Mouse (Mus musculus) spleen, postnatal 4 days (tissue): Measurements from ENCODE around the gene Mapk1ip1l.
"Not testable (repeated sequence)": the region's sequence is repeated elsewhere in the genome, so short reads cannot be mapped to it uniquely, and the experiment has no call there.

Source experiments
- DNase-seq, 2 experiments: peaks; one replicate each; pipeline ENCODE4 v3.0.0; 2022; ENCODE audit warnings: low spot score in 2 of 2

Gene Mapk1ip1l

DNA sequence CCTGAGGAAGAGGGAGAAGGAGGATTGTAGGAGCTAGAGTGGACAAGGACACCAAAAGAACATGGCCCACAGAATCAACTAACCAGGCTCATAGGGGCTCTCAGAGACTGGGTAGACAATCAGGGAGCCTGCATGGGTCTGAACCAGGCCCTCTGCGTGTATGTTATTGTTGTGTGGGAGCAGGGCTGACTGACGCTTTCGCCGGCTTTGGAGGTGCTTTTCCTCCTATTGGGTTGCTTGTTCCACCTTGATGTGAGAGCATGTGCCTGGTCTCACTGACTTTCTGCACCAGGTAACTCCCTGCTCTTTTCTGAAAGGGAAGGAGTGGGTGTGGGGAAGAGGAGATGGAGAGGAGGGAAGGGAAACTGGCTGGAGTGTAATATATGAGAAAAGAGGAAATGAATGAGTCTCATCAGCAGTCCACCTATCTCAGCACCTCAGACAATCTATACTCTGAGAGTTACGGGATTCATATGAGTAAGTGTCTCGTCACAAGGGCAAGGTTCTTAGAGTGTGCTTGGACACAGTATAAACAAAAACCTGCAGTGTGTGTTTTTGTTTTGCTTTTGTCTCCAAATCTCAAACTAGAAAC lies 6.8 kb downstream of the Mapk1ip1l start:
- peak in 1 of 2 experiments; percentile 52 for DNase-seq

GRCm38 (mm10) chr14:47305933-47306332 lies 7.9 kb downstream of the Mapk1ip1l start:
- DNase-seq = peak in 1 of 2 experiments; percentile 26

DNA sequence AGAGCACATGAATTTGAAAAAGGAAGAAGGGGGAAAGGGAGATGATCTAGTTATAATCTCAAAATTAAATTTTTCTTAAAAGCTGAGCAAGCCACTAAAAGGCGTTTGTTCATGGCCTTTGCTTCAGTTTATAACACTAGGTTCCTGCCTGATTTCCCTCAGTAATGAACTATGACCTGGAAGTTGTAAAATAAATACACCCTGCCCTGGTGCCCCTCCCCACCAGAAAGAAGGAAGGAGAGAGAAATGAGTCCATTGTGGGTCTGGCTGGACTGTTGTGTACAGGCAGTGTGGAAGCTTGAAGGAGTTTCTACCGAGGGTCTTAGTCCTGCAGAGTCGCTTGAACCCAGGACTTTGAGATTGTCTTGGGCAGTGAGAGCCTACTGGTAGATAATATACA lies 9.6 kb downstream of the Mapk1ip1l start:
- DNase-seq = peak in 1 of 2 experiments; percentile 13

DNA sequence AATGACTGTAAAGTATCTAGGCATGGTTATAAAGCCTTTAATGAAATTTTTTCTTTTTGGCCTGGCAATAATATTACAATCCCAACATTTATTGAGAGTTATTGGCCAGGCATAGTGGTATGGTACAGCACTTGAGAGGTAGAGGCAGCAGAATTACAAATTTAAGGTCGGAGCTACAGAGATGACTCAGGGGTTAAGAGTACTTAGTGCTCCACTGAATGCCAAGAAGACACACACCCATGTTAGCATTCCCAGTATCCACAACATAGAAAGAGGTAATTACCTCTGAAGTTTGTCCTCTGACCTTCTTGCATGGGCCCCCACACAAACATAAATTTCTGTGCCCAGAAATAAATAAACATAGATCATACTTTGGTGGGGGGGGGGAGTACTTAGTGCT lies 11.0 kb downstream of the Mapk1ip1l start:
- peak in 1 of 2 experiments; percentile 40 for DNase-seq

DNA sequence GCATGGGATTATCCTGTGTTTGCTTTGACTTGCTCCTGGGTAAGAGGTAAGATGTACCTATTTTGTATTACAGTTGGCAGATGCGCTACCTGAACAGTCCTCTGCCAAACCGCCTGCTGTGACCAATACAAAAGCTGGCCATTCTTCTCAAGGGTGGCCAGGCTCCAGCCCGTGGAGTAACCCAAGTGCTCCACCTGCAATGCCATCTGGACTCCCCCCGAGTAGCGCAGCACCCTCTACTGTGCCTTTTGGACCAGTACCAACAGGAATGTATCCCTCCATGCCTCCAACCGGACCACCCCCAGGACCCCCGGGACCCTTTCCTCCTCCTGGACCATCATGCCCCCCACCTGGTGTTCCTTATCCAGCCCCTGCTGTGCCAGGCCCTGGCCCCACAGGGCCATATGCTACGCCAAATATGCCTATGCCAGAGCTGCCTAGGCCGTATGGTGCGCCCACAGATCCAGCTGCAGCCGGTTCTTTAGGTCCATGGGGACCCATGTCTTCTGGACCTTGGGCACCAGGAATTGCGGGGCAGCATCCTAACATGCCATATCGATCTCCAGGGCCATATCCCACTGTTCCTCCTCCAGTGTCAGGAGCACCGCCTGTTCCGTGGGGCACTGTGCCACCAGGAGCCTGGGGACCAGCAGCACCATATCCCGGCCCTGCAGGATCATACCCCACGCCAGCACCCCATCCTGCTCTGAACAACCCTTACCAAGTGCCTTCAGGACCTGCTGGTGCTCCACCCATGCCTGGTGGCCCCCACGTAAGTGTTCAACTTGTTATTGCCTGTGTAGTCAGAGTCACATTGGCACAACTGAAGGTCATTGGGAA lies 12.5 kb downstream of the Mapk1ip1l start:
- no peak for DNase-seq

DNA sequence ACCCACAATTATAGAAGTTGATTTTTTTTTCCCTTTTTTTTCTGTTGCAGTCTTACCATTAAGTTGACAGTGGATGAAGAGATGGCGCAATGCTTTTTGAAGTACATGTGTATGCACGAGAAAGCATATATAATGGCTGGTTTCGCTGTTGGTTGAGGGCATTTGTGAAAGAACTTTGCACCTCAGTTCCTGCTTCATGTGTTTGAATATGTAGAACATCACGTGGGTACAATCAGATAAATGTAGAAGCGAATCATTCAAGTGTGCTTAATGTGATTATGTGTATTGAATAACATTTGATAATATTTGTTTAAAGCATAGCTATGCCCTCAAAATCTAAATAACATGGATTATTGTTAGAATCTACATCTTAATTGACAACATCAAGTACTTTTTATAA lies 21.3 kb downstream of the Mapk1ip1l start:
- DNase-seq = no peak

GRCm38 (mm10) chr14:47321581-47321980 lies 23.5 kb downstream of the Mapk1ip1l start:
- DNase-seq = not testable (repeated sequence)

DNA sequence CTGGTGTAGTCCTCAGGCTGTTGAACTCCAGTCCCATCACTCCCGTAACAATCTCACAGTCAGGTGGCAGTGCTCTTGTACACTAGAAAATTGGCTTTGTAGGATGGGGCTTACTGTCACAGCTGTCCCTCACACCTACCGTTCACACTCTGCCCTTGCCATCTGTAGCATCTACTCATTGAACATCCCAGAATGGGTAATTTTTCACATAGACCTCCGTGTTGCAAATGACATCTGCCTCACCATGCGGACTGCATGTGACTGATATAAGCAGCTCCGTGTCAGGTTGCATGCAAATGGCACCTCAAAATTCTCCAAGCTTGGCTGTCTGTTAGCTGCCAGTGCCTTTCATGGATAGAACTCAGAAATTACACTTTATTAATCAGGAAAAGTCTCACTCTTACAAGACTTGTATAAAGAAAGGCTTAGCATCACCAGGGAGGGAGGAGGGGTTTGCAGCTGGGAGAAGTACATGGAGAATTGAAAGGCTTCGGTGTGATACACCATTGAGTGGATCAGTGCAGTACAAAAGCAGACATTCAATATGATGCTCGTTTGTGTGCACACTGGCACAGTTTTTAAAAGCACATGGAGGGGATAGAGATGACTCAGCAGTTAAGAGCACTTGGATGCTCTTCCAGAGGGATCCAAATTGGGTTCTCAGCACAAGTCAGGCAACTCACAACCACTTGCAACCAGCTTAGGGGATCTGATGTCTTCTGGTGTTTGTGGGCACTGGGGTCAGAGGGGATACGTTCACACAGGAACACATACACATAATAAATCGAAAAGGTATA lies 28.1 kb downstream of the Mapk1ip1l start:
- no peak for DNase-seq

GRCm38 (mm10) chr14:47327347-47327746 lies 29.3 kb downstream of the Mapk1ip1l start:
- no peak for DNase-seq

GRCm38 (mm10) chr14:47331920-47332319 lies 33.9 kb downstream of the Mapk1ip1l start:
- DNase-seq = no peak

GRCm38 (mm10) chr14:47334819-47335218 lies 36.8 kb downstream of the Mapk1ip1l start:
- DNase-seq = peak; percentile 56 to 83

DNA sequence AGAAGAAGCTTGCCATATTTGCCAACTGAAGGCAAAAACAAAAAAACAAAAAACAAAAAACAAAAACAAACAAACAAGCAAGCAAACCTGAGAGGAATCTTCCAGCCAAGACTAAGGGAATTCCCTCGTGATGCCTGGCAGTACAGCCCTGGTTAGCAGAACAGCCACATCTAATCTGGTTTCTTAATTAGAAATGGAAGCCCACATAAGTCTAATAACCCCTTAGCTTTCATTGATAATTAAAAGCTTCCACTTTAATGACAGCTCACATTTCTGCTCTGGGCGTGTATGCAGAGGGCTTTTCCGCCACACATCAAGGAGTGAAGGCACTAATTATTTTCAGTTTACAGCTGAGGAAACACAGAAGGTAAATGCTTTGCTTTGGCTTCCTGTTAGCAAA lies 37.2 kb downstream of the Mapk1ip1l start:
- no peak for DNase-seq

DNA sequence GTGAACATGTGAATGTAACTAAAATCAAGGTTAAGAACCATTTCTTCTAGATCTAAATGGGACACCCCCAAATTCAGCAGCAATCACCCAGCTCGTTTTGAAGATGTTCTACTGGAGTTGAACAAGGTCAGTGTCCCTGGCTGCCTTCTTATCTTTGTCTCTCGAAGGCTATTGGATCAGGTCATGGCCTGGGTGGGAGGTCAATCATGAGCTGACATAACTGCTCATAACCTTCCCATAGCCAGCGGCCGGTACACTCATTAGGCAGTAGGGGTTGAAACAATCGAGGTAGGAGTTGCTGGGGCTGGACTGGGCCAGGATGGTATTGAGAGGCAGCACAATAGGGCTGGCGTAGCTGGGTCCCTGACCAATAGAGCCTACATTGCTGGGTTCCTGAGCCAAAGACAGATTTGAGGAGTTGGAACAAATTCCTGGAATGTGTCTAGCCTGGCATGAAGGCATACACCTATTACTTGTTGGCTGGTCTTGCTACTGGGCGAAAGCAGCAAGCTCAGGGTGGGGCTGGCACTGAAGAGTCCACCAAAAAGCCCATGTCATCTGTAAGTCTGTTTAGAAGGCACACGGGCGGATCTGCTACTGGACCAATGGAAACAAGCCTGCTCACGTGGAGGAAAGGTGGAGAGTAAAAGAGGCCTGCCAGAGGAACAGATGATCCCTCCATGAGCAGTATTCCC lies 42.3 kb downstream of the Mapk1ip1l start:
- DNase-seq = no peak

GRCm38 (mm10) chr14:47341811-47342291 lies 43.8 kb downstream of the Mapk1ip1l start:
- DNase-seq = no peak

DNA sequence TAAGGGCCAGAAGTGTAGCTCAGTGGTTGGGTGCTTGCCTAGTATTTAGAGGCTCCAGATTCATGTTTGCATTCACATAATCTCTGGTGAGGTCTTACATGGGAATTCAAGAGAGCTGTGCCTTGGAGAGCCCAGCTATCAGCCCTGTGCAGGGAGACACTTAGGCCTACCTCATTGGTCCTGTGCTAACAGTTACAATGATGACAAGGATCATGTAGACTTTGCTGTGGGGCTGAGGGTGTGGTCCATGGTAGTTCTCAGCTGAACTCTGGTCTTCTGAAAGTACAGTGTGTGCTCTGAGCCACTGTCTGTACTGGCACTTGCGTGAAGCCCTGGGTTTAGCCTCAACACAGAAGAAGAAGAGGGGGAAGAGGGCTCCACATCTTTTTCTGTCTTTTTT lies 48.6 kb downstream of the Mapk1ip1l start:
- DNase-seq = no peak

DNA sequence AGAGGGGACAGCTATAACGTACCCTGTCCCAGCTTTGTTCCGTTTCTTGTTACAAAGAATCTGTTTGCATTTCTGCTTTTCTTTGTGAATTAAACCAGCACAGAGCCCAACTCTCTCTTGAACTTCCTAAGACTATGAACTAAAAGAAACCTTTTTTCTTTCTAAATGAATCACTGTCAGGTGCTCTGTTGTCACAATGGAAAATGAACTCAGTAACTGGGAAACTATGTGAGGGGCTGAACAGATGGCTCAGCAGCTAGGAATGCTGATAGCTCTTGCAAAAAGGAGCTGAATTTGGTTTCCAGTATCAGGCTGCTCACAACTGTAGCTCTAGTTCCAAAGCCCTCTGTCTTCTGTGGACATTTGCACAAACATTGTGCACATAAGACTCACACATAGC lies 52.9 kb downstream of the Mapk1ip1l start:
- no peak for DNase-seq

DNA sequence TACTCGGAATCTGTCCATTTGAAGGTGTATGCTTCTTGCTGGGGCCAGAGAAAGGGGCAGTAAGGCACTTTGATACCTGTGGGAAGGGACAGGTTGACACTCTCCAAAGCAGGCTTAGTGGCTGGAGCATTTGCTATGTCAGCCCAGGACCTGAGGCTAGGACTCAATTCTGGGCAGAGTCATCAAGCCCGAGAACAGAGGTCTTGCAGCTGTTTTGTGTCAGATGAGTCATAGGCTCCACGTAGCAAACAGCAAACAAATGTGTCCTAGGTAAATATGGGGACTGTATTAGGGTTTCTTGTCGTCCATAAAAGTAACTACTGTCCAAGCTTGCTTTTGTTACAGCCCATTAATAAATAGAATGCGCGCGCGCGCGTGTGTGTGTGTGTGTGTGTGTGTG lies 54.2 kb downstream of the Mapk1ip1l start:
- no peak for DNase-seq

- DNase-seq = no peak
Measured at GRCm38 (mm10) chr14:47353240-47353639, 55.2 kb downstream of the Mapk1ip1l start.

- DNase-seq = peak; percentile 41 to 75
Measured at GRCm38 (mm10) chr14:47354111-47354577, 56.1 kb downstream of the Mapk1ip1l start.

DNA sequence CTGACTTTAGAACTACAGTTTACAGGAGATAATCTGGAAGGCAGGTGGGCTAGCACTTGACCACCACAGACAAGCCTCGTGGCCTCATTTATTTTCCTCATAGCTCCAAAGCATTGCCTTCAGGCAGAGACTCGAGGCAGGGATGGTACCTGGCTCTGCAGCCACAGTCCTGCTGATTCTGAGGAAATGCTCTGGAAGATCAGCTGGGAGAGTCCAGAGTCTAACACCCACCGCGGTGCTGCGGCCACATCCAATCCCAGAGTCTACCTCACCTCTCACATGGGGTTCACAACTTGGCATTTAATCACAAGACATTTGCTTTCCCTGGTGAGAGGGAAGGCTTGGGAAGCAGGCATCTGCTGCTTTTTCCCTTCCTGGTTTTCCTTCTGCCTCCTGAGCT lies 56.9 kb downstream of the Mapk1ip1l start:
- DNase-seq = no peak

GRCm38 (mm10) chr14:47356622-47357021 lies 58.6 kb downstream of the Mapk1ip1l start:
- DNase-seq = no peak

- no peak for DNase-seq
Measured at GRCm38 (mm10) chr14:47359610-47360009, 61.5 kb downstream of the Mapk1ip1l start.
